Mouse (Mus musculus) embryonic facial prominence, embryonic 11.5 days (tissue): Measurements from ENCODE around the gene Tas2r137. TPM values are rescaled to one million over a fixed set of nuclear protein-coding genes. Genes with fewer than 3 reads are reported as not detected.

Experiments
- ATAC-seq: fragments of 200-750 bp; cut with Nextera tagmentation; replicated peaks from 2 replicates; pipeline ENCODE4 v1.8.0; 2017; ENCODE audit warnings: low read depth; ENCODE audit not compliant: insufficient number of reproducible peaks, low FRiP score, low TSS enrichment
- DNase-seq: peaks from one replicate; pipeline ENCODE4 v3.0.0-alpha.2; 2015; ENCODE audit warnings: low spot score
- H3K27ac ChIP-seq: fragments of 300-500 bp; sonication (generic); replicated peaks from 2 replicates; pipeline ENCODE4 v1.5.1; 2014; ENCODE audit warnings: mild to moderate bottlenecking, low read depth, low read length, control low read depth
- H3K27me3 ChIP-seq: fragments of 300-500 bp; sonication (generic); 2 replicates; pipeline ENCODE4 v1.6.1; 2014; ENCODE audit warnings: mild to moderate bottlenecking, low read length, moderate library complexity, mixed read lengths; ENCODE audit not compliant: control insufficient read depth, insufficient read depth
- H3K36me3 ChIP-seq: fragments of 300-500 bp; sonication (generic); replicated peaks from 2 replicates; pipeline ENCODE4 v1.6.1; 2014; ENCODE audit warnings: low read depth, mild to moderate bottlenecking, low read length, moderate library complexity, mixed read lengths; ENCODE audit not compliant: control insufficient read depth, insufficient read depth
- H3K4me1 ChIP-seq: fragments of 300-500 bp; sonication (generic); 2 replicates; pipeline ENCODE4 v1.6.1; 2014; ENCODE audit warnings: low read length, mixed read lengths; ENCODE audit not compliant: control insufficient read depth, insufficient read depth
- H3K4me2 ChIP-seq: fragments of 300-500 bp; sonication (generic); 2 replicates; pipeline ENCODE4 v1.6.1; 2014; ENCODE audit warnings: low read depth, mild to moderate bottlenecking, control low read depth, low read length, moderate library complexity
- H3K4me3 ChIP-seq: fragments of 300-500 bp; sonication (generic); 2 replicates; pipeline ENCODE4 v1.5.1; 2014; ENCODE audit warnings: low read depth, low read length, control low read depth
- H3K9ac ChIP-seq: fragments of 300-500 bp; sonication (generic); replicated peaks from 2 replicates; pipeline ENCODE4 v1.6.1; 2014; ENCODE audit warnings: mild to moderate bottlenecking, control low read depth, low read length
- H3K9me3 ChIP-seq: fragments of 300-500 bp; sonication (generic); replicated peaks from 2 replicates; pipeline ENCODE4 v1.6.1; 2016; ENCODE audit warnings: mild to moderate bottlenecking, low read length, inconsistent platforms, mixed read lengths; ENCODE audit not compliant: control insufficient read depth
- WGBS: fragments of 180-500 bp; shearing (Covaris S2); extraction: QIAGEN DNeasy Blood & Tissue Kit; methylation state at CpG from one replicate; pipeline ENCODE4 v1.1.7; 2014; 5-methylcytosine and 5-hydroxymethylcytosine counted together
- polyA plus RNA-seq: library from polyadenylated mRNA; unstranded; fragments of >200 nt; fragmentation: Nextera tagmentation; extraction: Ambion mirVana; gene quantifications from 2 replicates; pipeline ENCODE4 v1.2.1, GENCODE M21; 2014

Gene Tas2r137
- polyA plus RNA-seq, result not detected in 2 replicates

DNA sequence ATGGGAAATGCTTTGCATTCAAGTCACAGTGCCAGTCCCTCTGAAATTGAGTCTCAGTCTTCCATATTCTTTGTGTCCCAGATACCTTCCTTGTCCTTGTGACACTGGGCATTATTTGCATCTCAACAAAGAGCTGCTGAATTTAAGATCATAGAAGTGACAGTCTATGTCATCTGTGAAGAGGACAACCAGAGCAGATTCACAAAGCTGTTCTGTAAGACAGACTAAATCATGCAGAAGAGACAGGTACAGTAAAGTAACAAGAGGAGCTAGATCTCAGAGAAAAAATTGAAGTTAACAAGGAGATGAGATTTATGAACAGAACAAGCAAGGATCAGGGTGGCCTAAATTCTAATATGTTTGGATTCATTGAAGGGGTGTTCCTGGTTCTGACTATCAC lies at the start of gene Tas2r137:
Gene Tas2r137, plus strand, starts transcription at position 301 of the 400 bp plus-strand sequence.
- ATAC-seq (no peak), DNase-seq (no peak)
- H3K36me3 ChIP-seq, result no peaks in the 10 kb centered on the region

GRCm38 (mm10) chr6:40441276-40441675 lies 49.8 kb upstream of the Tas2r137 start:
- no peaks in the 10 kb centered on the region for H3K4me1 ChIP-seq
- H3K27ac ChIP-seq, result no peak overlapping the region
- DNase-seq (no peak), ATAC-seq (no peak)
- no peak overlapping the region for H3K9ac ChIP-seq
- no peaks in the 10 kb centered on the region for H3K36me3 ChIP-seq
- H3K9me3 ChIP-seq, result no peaks in the 10 kb centered on the region
- H3K4me2 ChIP-seq, result no peak overlapping the region
- H3K4me3 ChIP-seq, result no peak overlapping the region
- H3K27me3 ChIP-seq, result no peaks in the 10 kb centered on the region; the same call in 1 of the 2 replicates
- WGBS, result 84% methylated on average over 3 of the region's 3 CpGs

More for the DNA sequence above, at the start of gene Tas2r137:
- H3K9me3 ChIP-seq, result no peaks in the 10 kb centered on the region
- H3K27ac ChIP-seq, result no peak within 1 kb of the TSS
- no peak within 1 kb of the TSS for H3K4me3 ChIP-seq
- no peaks in the 10 kb centered on the region for H3K27me3 ChIP-seq
- H3K9ac ChIP-seq, result no peak within 1 kb of the TSS
- H3K4me2 ChIP-seq, result no peak within 1 kb of the TSS
- H3K4me1 ChIP-seq, result no peaks in the 10 kb centered on the region

DNA sequence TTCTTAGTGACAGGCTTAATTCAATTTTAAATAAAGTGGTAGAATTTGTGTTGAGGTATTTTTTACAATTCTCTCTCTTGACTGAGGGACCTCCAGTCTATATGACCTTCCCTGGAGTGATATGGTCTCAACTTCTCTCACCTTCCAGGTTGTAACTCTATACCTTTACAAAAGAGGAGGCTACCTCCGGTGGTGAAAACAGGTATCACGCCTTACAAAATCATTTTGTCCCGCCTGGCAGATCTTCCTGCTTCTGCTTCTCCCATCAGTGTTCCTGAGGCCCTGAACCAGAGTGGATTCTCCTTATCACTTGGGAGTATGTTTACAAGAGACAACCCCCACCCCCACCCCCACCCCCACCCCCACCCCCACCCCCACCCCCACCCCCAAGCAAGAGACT lies 49.3 kb upstream of the Tas2r137 start:
- DNase-seq (peak; percentile 20), ATAC-seq (no peak)
- 37% methylated on average over 3 of the region's 3 CpGs for WGBS
- Histone ChIP-seq H3K4me3 (no peak overlapping the region), H3K36me3 (no peaks in the 10 kb centered on the region), H3K4me2 (no peak overlapping the region), H3K4me1 (no peaks in the 10 kb centered on the region), H3K9ac (no peak overlapping the region), H3K27me3 (no peaks in the 10 kb centered on the region; the same call in 1 of the 2 replicates), H3K27ac (no peak overlapping the region), H3K9me3 (no peaks in the 10 kb centered on the region)

GRCm38 (mm10) chr6:40443281-40443928 lies 47.6 kb upstream of the Tas2r137 start:
- Histone ChIP-seq H3K4me2 (no peak overlapping the region), H3K27me3 (no peaks in the 10 kb centered on the region; the same call in 1 of the 2 replicates), H3K36me3 (no peaks in the 10 kb centered on the region), H3K4me3 (no peak overlapping the region), H3K9me3 (no peaks in the 10 kb centered on the region), H3K9ac (no peak overlapping the region), H3K4me1 (no peaks in the 10 kb centered on the region), H3K27ac (no peak overlapping the region)
- ATAC-seq (no peak), DNase-seq (no peak)
- WGBS, result 40% methylated on average over 10 of the region's 10 CpGs

DNA sequence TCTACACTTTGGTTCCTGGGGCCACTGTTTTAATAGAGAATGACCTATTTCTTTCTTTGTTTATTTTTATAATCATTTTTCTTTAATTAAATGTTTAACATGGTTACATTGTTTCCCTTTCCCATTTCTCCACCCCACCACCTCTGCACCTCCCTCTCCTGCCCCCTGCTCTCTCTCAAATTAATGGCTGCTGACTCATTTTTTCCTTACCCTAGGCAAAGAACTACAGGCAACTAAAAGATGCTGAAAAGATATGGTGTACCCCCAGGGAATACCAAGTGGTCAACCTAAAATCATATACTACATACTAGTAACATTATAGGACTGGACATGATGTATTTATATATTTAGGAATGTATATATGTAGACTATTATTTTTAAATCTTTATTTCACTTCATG lies 42.4 kb upstream of the Tas2r137 start:
- no peaks in the 10 kb centered on the region for H3K4me1 ChIP-seq
- H3K4me3 ChIP-seq, result no peak overlapping the region
- H3K9ac ChIP-seq, result no peak overlapping the region
- H3K36me3 ChIP-seq, result no peaks in the 10 kb centered on the region
- no peaks in the 10 kb centered on the region for H3K27me3 ChIP-seq
- ATAC-seq, result no peak
- no peak for DNase-seq
- no peak overlapping the region for H3K27ac ChIP-seq
- H3K4me2 ChIP-seq, result no peak overlapping the region
- no peaks in the 10 kb centered on the region for H3K9me3 ChIP-seq

DNA sequence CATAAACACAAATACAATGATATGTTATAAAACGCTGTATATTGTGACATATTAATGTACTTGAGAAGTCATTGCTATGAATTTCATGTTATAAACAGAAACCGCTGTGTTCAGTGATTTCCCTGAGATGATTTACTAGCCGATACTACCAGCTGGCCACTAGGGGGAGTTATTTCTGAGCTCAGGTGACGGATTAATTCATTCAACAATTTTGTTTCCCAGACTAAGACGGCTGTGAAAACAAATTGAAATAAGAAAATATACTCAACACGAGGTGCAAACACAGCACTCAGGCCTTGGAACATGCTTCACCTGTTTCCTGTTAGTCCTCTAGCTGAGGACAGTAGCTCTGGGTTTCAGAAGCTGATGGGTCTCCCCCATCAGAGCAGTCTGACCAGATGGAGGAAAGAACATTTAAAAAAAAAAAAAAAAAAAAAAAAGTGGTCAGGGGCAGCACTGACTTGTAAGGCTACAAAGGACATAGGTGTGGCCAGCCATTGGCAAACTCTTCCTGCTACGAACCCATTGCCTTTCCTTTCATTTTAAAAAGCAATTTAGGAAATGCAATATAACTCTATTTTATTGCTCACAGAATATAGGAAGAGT lies 36.5 kb upstream of the Tas2r137 start:
- H3K4me1 ChIP-seq, result no peaks in the 10 kb centered on the region
- DNase-seq (peak; percentile 73), ATAC-seq (no peak)
- no peaks in the 10 kb centered on the region for H3K27me3 ChIP-seq
- 21% methylated on average over 7 of the region's 7 CpGs for WGBS
- H3K36me3 ChIP-seq, result no peaks in the 10 kb centered on the region
- H3K9ac ChIP-seq, result no peak overlapping the region
- no peak overlapping the region for H3K27ac ChIP-seq
- no peaks in the 10 kb centered on the region for H3K9me3 ChIP-seq
- no peak overlapping the region for H3K4me3 ChIP-seq
- H3K4me2 ChIP-seq, result no peak overlapping the region

GRCm38 (mm10) chr6:40465710-40466109 lies 25.3 kb upstream of the Tas2r137 start:
- Histone ChIP-seq H3K4me2 (no peak overlapping the region), H3K36me3 (no peaks in the 10 kb centered on the region), H3K27ac (no peak overlapping the region), H3K9ac (no peak overlapping the region), H3K27me3 (no peaks in the 10 kb centered on the region), H3K9me3 (no peaks in the 10 kb centered on the region), H3K4me3 (no peak overlapping the region), H3K4me1 (no peaks in the 10 kb centered on the region)
- 55% methylated on average over 6 of the region's 6 CpGs for WGBS
- DNase-seq (no peak), ATAC-seq (no peak)

- Histone ChIP-seq H3K4me2 (peak within 1 kb of the TSS; percentile 46), H3K27ac (peak within 1 kb of the TSS; percentile 89), H3K9me3 (no peaks in the 10 kb centered on the region), H3K4me3 (peak within 1 kb of the TSS; percentile 57), H3K36me3 (peaks cover 3% of the 10 kb centered on the region; the same call in 1 of the 2 replicates), H3K27me3 (no peaks in the 10 kb centered on the region), H3K9ac (peak within 1 kb of the TSS; percentile 84), H3K4me1 (no peaks in the 10 kb centered on the region; the same call in 1 of the 2 replicates)
- peak; percentile 95 for DNase-seq
- ATAC-seq, result peak; percentile 94
- 1% methylated on average over 54 of the region's 54 CpGs for WGBS
Measured at GRCm38 (mm10) chr6:40470916-40471719, 19.9 kb upstream of the Tas2r137 start, which contains the start of gene Ssbp1. Ssbp1 (plus strand) TSS chr6:40471352.
